12 mouse cellular contexts compared by ENCODE assay signal in genomic region chr3:34651486-34652170, GRCm38 (mm10). TPM values are rescaled to one million over a fixed set of nuclear protein-coding genes. Genes with fewer than 3 reads are reported as not detected.
DNase-seq lines count a peak whose midpoint lies in the region; ATAC-seq and TF ChIP-seq lines count a peak whose summit lies in the region.
"Had no signal": no experiment of that assay in that cellular context is flagged by ENCODE, and none has a peak within 500 bp of the region (broad histone marks: within the 10 kb centered on the region; RNA-seq: fewer than 3 reads in every experiment).

No protein-coding gene starts in this region.

- under 1% methylated on average over 26 of the region's 26 CpGs for WGBS in hindbrain, embryonic 11.5 days
- WGBS in midbrain, embryonic 16.5 days = 4% methylated on average over 26 of the region's 26 CpGs

- peaks cover 16% of the 10 kb centered on the region for H3K36me3 ChIP-seq in ES-E14 (ENCODE audit: control insufficient read depth, insufficient read depth, low read length, poor library complexity, severe bottlenecking)
- no peaks in the 10 kb centered on the region for H3K36me3 ChIP-seq in hindbrain, embryonic 11.5 days (ENCODE audit: control insufficient read depth, insufficient read depth, low read length)
- no peaks in the 10 kb centered on the region for H3K36me3 ChIP-seq in midbrain, embryonic 16.5 days (ENCODE audit: control insufficient read depth, insufficient read depth, low read length)
- H3K36me3 ChIP-seq: liver, embryonic 13.5 days had no signal

- peaks cover 13% of the 10 kb centered on the region for H3K27me3 ChIP-seq in hindbrain, embryonic 11.5 days (ENCODE audit: control insufficient read depth, insufficient read depth, low read length)
- 0 out of 2 replicates have a peak, but pooled peaks cover 5% of the 10 kb centered on the region for H3K27me3 ChIP-seq in midbrain, embryonic 16.5 days (ENCODE audit: control insufficient read depth, insufficient read depth, low read depth, low read length)

- peak overlapping the region; percentile 97; the same call in 1 of the 2 replicates for H3K27ac ChIP-seq in ES-E14 (ENCODE audit: insufficient read depth, low read depth, low read length, poor library complexity, severe bottlenecking)
- H3K27ac ChIP-seq in cortical plate, adult 2 months (ENCODE audit: insufficient read depth, low read length) = peak overlapping the region; percentile 83
- H3K27ac ChIP-seq in hindbrain, embryonic 11.5 days (ENCODE audit: low read depth, low read length) = peak overlapping the region; percentile 98
- H3K27ac ChIP-seq in midbrain, embryonic 16.5 days (ENCODE audit: low read length) = peak overlapping the region; percentile 90
- H3K27ac ChIP-seq: liver, embryonic 13.5 days had no signal

- H3K4me1 ChIP-seq in ES-E14 (ENCODE audit: control insufficient read depth in 2 of 2, insufficient read depth in 2 of 2, low read length in 2 of 2, poor library complexity in 1 of 2) = peaks cover 2 to 5% of the 10 kb centered on the region in 2 experiments; a peak in 1 of 4 replicates
- H3K4me1 ChIP-seq in cortical plate, adult 2 months (ENCODE audit: control insufficient read depth, insufficient read depth, low read length) = peaks cover 2% of the 10 kb centered on the region; the same call in 1 of the 2 replicates
- no peaks in the 10 kb centered on the region for H3K4me1 ChIP-seq in hindbrain, embryonic 11.5 days (replicated peaks; ENCODE audit: control insufficient read depth, insufficient read depth, low read length)
- H3K4me1 ChIP-seq in midbrain, embryonic 16.5 days (ENCODE audit: control insufficient read depth, insufficient read depth, low read length) = peaks cover 16% of the 10 kb centered on the region

- no peak for ATAC-seq in hindbrain, embryonic 11.5 days (ENCODE audit: low FRiP score)
- no peak for ATAC-seq in midbrain, embryonic 16.5 days
- ATAC-seq: Patski had no signal

- peak overlapping the region; percentile 66 for H3K4me2 ChIP-seq in hindbrain, embryonic 11.5 days (replicated peaks; ENCODE audit: low read depth, low read length)
- peak overlapping the region; percentile 54 for H3K4me2 ChIP-seq in midbrain, embryonic 16.5 days (ENCODE audit: low read length)
- H3K4me2 ChIP-seq: liver, embryonic 13.5 days had no signal

- no peaks in the 10 kb centered on the region for H3K9me3 ChIP-seq in ES-E14 (ENCODE audit: control insufficient read depth, insufficient read depth, low read depth, low read length)
- H3K9me3 ChIP-seq in hindbrain, embryonic 11.5 days (ENCODE audit: control insufficient read depth, low read length) = no peaks in the 10 kb centered on the region
- no peaks in the 10 kb centered on the region for H3K9me3 ChIP-seq in midbrain, embryonic 16.5 days (replicated peaks; ENCODE audit: control insufficient read depth, low read length, poor library complexity, severe bottlenecking)
- H3K9me3 ChIP-seq: liver, embryonic 13.5 days had no signal

- peak overlapping the region; percentile 97 for H3K9ac ChIP-seq in ES-E14 (ENCODE audit: insufficient read depth, low read depth, low read length, poor library complexity, severe bottlenecking)
- peak overlapping the region; percentile 96 for H3K9ac ChIP-seq in hindbrain, embryonic 11.5 days (ENCODE audit: low read depth, low read length)
- H3K9ac ChIP-seq in midbrain, embryonic 16.5 days (ENCODE audit: low read depth, low read length) = peak overlapping the region; percentile 82
- H3K9ac ChIP-seq: liver, embryonic 13.5 days had no signal

- no peak for TF ChIP-seq POLR2A in cortical plate, adult 2 months (IDR thresholded peaks at IDR 0.05; ENCODE audit: extremely low read depth, insufficient read depth, low read length)

- H3K4me3 ChIP-seq in ES-E14 (ENCODE audit: insufficient read depth in 1 of 2, low read depth in 1 of 2, low read length in 2 of 2, poor library complexity in 1 of 2, severe bottlenecking in 1 of 2) = peak overlapping the region; percentile 76 to 92
- H3K4me3 ChIP-seq in cortical plate, adult 2 months (ENCODE audit: insufficient read depth, low read length) = peak overlapping the region; percentile 69
- peak overlapping the region; percentile 87 for H3K4me3 ChIP-seq in hindbrain, embryonic 11.5 days (ENCODE audit: low read depth, low read length)
- peak overlapping the region; percentile 53 for H3K4me3 ChIP-seq in midbrain, embryonic 16.5 days (ENCODE audit: low read depth, low read length)

- in situ Hi-C loops in ES-E14 (cut with MboI; ENCODE audit: low sequenced_read_pairs in 2 of 2, unreplicated experiment in 2 of 2) = loop anchor here in 1 of 2 experiments (25.0 kb wide), 1 partner anchor 111 kb away; no protein-coding TSS in a partner anchor

- TF ChIP-seq CTCF in cortical plate, adult 2 months (IDR thresholded peaks at IDR 0.05; ENCODE audit: extremely low read depth, insufficient read depth, low read length) = no peak

- no peak for DNase-seq in ES-E14 (ENCODE audit: low read depth, low spot score)
- DNase-seq in hindbrain, embryonic 11.5 days (ENCODE audit: low spot score) = peak; percentile 55
- no peak for DNase-seq in layer of hippocampus, postnatal 10 days (ENCODE audit: low spot score in 2 of 2)
- no peak for DNase-seq in left cerebral cortex, adult 11 months (ENCODE audit: low spot score)
- no peak for DNase-seq in lung, postnatal 4 days
- DNase-seq: kidney, adult 11 months; liver, embryonic 13.5 days; thymus, adult 2 months had no signal

TF ChIP-seq in ES-E14, 5 proteins besides CTCF, POLR2A, EP300 and RAD21:
- TF ChIP-seq HCFC1 (IDR thresholded peaks at IDR 0.05; ENCODE audit: borderline replicate concordance, insufficient read depth, low read length) (no peak), ZNF384 (IDR thresholded peaks at IDR 0.05; ENCODE audit: low read depth, low read length) (0 out of 2 replicates have a peak, but pooled peaks have one; percentile 1)

RNA-seq across cellular contexts. Expression of gene Sox2, which starts 1.4 kb away (rescaled TPM):
- total RNA-seq in ES-E14 (2012; rRNA removed) = 175 and 179 TPM in 2 replicates
- polyA plus RNA-seq in cortical plate, adult 2 months (2012; rRNA removed) = 27.0 and 30.5 TPM in 2 replicates
- 25.1 and 36.7 TPM in 2 replicates for polyA plus RNA-seq in hindbrain, embryonic 11.5 days (2014; fragmentation: Nextera tagmentation; extraction: Ambion mirVana)
- 14.3 and 22.2 TPM in 2 replicates for polyA plus RNA-seq in midbrain, embryonic 16.5 days (2015; fragmentation: Nextera tagmentation; extraction: Ambion mirVana)
- 10 to 100 TPM; 50.8 to 52.7 TPM for total RNA-seq in layer of hippocampus, postnatal 10 days (2021)
- total RNA-seq: neutrophil, adult 5-6 weeks had no signal
- polyA plus RNA-seq: liver, embryonic 13.5 days had no signal
